Mouse (Mus musculus): ENCODE results near the gene Dpy19l2. TPM values are rescaled to one million over a fixed set of nuclear protein-coding genes. Genes with fewer than 3 reads are reported as not detected.

Dpy19l2 gene
- total and polyA plus RNA-seq, 3 experiments = not detected

DNA sequence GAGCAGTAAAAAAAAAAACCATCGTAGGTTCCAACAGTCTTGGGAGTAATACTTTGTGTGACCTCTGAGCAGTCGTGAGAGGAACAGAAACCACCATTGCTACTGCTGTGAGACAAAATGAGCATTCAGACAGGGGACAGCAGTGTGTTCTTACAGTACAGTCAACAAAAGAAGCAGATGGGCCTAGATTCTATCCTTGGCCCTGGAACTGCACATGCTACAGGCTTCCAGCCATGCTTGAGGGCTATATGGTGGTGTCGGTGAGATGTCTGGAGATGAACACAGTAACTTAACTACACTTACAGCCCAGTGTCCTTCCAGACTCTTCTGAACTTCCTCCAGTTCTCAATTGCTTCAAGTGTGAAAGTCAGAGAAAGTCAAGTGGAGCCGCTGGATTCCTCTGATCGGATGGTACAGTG is 184.0 kb downstream of the Dpy19l2 start:
- DNase-seq (ENCODE audit: low read depth, low spot score) = no peak
- no peaks in the 10 kb centered on the region for H3K27me3 ChIP-seq (ENCODE audit: control insufficient read depth in 1 of 2, insufficient read depth in 2 of 2, low read length in 2 of 2)
- no peak overlapping the region for H3K4me3 ChIP-seq (ENCODE audit: control insufficient read depth in 1 of 2, insufficient read depth in 1 of 2, low read depth in 2 of 2, low read length in 2 of 2)
- TF ChIP-seq TAL1 (IDR thresholded peaks at IDR 0.05; ENCODE audit: low read length) (no peak), CTCF (IDR thresholded peaks at IDR 0.05 in 2 of 3, conservative IDR thresholded peaks at IDR 0.05 in 1 of 3; ENCODE audit: control insufficient read depth in 1 of 3, insufficient read depth in 1 of 3, low read depth in 2 of 3, low read length in 3 of 3, poor library complexity in 1 of 3, severe bottlenecking in 1 of 3) (no peak), TCF12 (IDR thresholded peaks at IDR 0.05; ENCODE audit: low read depth, low read length) (no peak), MAZ (IDR thresholded peaks at IDR 0.05; ENCODE audit: low read depth, low read length) (no peak), GABPA (IDR thresholded peaks at IDR 0.05; ENCODE audit: low read depth, low read length) (no peak), MYB (IDR thresholded peaks at IDR 0.05; ENCODE audit: low read depth, low read length) (no peak), POLR2AphosphoS2 (IDR thresholded peaks at IDR 0.05; ENCODE audit: low read length) (no peak), POLR2A (IDR thresholded peaks at IDR 0.05; ENCODE audit: control insufficient read depth in 1 of 2, insufficient read depth in 1 of 2, low read depth in 1 of 2, low read length in 2 of 2, poor library complexity in 1 of 2) (no peak), NELFE (IDR thresholded peaks at IDR 0.05; ENCODE audit: low read depth, low read length) (no peak), KAT2A (conservative IDR thresholded peaks at IDR 0.05; ENCODE audit: low read depth, low read length) (no peak), USF2 (IDR thresholded peaks at IDR 0.05; ENCODE audit: borderline replicate concordance in 1 of 2, insufficient read depth in 1 of 2, low read depth in 1 of 2, low read length in 2 of 2) (no peak), ETS1 (IDR thresholded peaks at IDR 0.05; ENCODE audit: low read depth, low read length) (no peak), GATA1 (IDR thresholded peaks at IDR 0.05; ENCODE audit: low read depth, low read length) (no peak), CHD2 (IDR thresholded peaks at IDR 0.05; ENCODE audit: low read length) (no peak)
- H3K27ac ChIP-seq (ENCODE audit: control insufficient read depth, low read depth, low read length) = no peak overlapping the region
- H3K36me3 ChIP-seq (ENCODE audit: control insufficient read depth in 1 of 2, insufficient read depth in 2 of 2, low read length in 2 of 2) = no peaks in the 10 kb centered on the region
- no peaks in the 10 kb centered on the region for H3K79me2 ChIP-seq (ENCODE audit: control insufficient read depth, insufficient read depth, low read length, poor library complexity)
- H3K4me1 ChIP-seq (ENCODE audit: control insufficient read depth in 1 of 2, insufficient read depth in 2 of 2, low read length in 2 of 2) = no peaks in the 10 kb centered on the region
- no peaks in the 10 kb centered on the region for H3K9me3 ChIP-seq (replicated peaks; ENCODE audit: insufficient read depth, low read length)
- no peak overlapping the region for H3K9ac ChIP-seq (ENCODE audit: control insufficient read depth, low read depth, low read length, poor library complexity, severe bottlenecking)

DNA sequence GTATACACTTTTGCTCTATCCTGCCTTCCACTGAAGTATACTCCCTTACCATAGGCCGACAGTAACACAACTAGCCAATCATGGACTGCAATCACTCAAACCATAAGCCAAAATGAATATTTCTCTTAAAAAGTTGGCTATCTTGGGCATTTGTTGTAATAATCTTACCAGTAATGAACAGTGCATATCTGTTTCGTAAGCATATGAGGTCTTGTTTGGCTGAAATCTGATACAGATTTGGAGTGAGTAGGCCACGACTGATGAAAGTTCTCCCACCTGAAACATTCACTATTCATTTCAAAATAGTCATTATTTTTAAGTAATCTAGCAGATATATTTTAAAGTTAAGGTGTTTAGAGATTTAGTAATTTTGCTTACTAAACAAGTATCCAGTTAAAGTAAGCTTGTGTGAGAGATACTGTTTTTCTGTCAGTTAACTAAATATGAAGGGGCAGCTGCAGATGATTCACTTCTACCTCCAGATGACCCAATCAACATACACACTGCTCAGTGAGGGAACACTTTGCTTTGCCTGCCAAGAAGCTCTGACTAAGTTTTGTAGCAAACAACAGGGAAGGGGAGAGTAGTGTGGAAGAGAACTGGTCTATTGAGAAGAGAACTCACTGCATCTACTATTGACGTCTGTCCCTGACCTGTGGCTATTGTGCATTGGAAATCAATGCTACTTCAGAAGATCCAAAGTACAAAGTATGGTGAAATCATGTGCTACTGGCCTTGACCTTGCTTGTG is 184.5 kb downstream of the Dpy19l2 start:
- DNase-seq (ENCODE audit: low read depth, low spot score) = no peak
- H3K9me3 ChIP-seq (replicated peaks; ENCODE audit: insufficient read depth, low read length) = no peaks in the 10 kb centered on the region
- H3K27me3 ChIP-seq (ENCODE audit: control insufficient read depth in 1 of 2, insufficient read depth in 2 of 2, low read length in 2 of 2) = no peaks in the 10 kb centered on the region
- no peak overlapping the region for H3K4me3 ChIP-seq (ENCODE audit: control insufficient read depth in 1 of 2, insufficient read depth in 1 of 2, low read depth in 2 of 2, low read length in 2 of 2)
- H3K27ac ChIP-seq (ENCODE audit: control insufficient read depth, low read depth, low read length) = no peak overlapping the region
- H3K79me2 ChIP-seq (ENCODE audit: control insufficient read depth, insufficient read depth, low read length, poor library complexity) = no peaks in the 10 kb centered on the region
- TF ChIP-seq RCOR1 (IDR thresholded peaks at IDR 0.05; ENCODE audit: low read depth, low read length) = no peak
- no peak for TF ChIP-seq MYB (IDR thresholded peaks at IDR 0.05; ENCODE audit: low read depth, low read length)
- TF ChIP-seq SIN3A (IDR thresholded peaks at IDR 0.05; ENCODE audit: low read length) = no peak
- TF ChIP-seq TBP (IDR thresholded peaks at IDR 0.05; ENCODE audit: low read depth, low read length) = no peak
- no peak for TF ChIP-seq SMC3 (IDR thresholded peaks at IDR 0.05; ENCODE audit: low read depth, low read length)
- H3K4me1 ChIP-seq (ENCODE audit: control insufficient read depth in 1 of 2, insufficient read depth in 2 of 2, low read length in 2 of 2) = no peaks in the 10 kb centered on the region
- no peak overlapping the region for H3K9ac ChIP-seq (ENCODE audit: control insufficient read depth, low read depth, low read length, poor library complexity, severe bottlenecking)
- H3K36me3 ChIP-seq (ENCODE audit: control insufficient read depth in 1 of 2, insufficient read depth in 2 of 2, low read length in 2 of 2) = no peaks in the 10 kb centered on the region

Data from MEL (cell line).